Mouse (Mus musculus) heart, postnatal 0 days (tissue): ENCODE results near the gene Dcdc2a.

Experiments used
- CTCF ChIP-seq: IDR thresholded peaks from 2 replicates; pipeline ENCODE4 v1.5.1; 2016; ENCODE audit warnings: antibody characterized with exemption, control low read depth, low read depth
- EP300 ChIP-seq: IDR thresholded peaks from 2 replicates; pipeline ENCODE4 v1.6.1; 2016; ENCODE audit warnings: antibody characterized with exemption, low read depth

GRCm38 (mm10) chr13:25077262-25077661 lies 21.5 kb downstream of the Dcdc2a start:
- TF ChIP-seq CTCF (no peak), EP300 (no peak)
